Mouse (Mus musculus): Measurements from ENCODE around the gene Pbx3. TPM values are rescaled to one million over a fixed set of nuclear protein-coding genes. Genes with fewer than 3 reads are reported as not detected.

Pbx3 gene
- 24.3 and 28.7 TPM in 2 replicates for polyA plus RNA-seq (2012; ENCODE audit: low replicate concordance)

GRCm38 (mm10) chr2:34372305-34373301, at the start of gene Pbx3:
TSS of gene Pbx3 (minus strand) at chr2:34373142.

GRCm38 (mm10) chr2:34406601-34407464, 33.9 kb upstream of the Pbx3 start, which contains the start of gene Mapkap1:
TSS of gene Mapkap1 (plus strand) at chr2:34406771.

Other genes with a start within 250 kb of the Pbx3 start
- gene Mapkap1, start 33.6 kb upstream of the Pbx3 start, polyA plus RNA-seq (2012; ENCODE audit: low replicate concordance), result 39.8 and 66.0 TPM in 2 replicates